Mouse (Mus musculus): ENCODE measurements around the gene Pakap. TPM values are rescaled to one million over a fixed set of nuclear protein-coding genes. Genes with fewer than 3 reads are reported as not detected.

Gene Pakap
- polyA plus RNA-seq, 2 experiments: 0.51 TPM; not detected in 1

DNA sequence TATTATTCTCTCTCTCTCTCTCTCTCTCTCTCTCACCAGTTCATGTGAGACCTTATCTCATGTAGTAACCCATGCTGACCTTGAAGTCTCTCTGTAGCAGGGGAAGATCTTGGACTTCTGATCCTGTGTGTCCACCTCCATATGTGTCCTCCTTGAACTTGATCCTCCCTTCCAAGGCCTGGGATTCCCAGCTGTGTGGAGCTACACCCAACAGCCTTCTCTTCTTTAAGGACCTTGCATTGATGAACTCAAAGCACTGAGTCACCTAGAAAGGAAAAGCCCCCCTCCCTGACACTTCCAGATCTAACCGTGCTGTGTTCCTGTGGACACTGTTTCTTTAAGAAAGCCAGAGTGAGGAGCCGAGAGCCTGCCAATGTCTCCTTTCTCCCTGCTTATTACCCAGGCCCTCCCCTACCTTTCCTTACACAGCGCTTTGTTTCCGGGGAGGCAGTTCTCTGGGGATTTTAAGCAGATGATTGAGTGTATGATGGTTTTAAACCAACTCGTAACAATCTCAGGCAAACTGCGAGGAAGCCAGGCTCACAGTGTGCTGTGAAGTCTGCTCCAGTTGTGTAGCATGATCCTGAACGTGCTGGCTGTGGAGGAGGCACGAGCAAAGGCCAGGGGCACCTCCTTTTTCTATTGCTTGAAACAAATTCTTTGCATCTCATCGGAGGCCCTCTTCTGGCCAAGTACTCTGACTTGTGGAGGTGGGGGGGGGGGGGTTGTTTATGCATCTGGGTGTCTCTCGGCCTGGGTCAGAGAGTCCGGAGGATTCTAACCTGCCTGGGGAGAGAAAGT is 253.8 kb downstream of the Pakap start:
- Histone ChIP-seq H3K4me2 (ENCODE audit: low read depth) (no peak overlapping the region), H3K9me3 (ENCODE audit: control insufficient read depth, low read length) (no peaks in the 10 kb centered on the region), H3K4me3 (ENCODE audit: insufficient read depth in 1 of 2, low read depth in 2 of 2, low read length in 2 of 2) (no peak overlapping the region), H3K36me3 (replicated peaks; ENCODE audit: control insufficient read depth, insufficient read depth, low read depth) (no peaks in the 10 kb centered on the region), H3K9ac (replicated peaks) (no peak overlapping the region), H3K4me1 (replicated peaks; ENCODE audit: control insufficient read depth in 2 of 2, insufficient read depth in 2 of 2, low read length in 1 of 2) (no peaks in the 10 kb centered on the region), H3K27me3 (ENCODE audit: control insufficient read depth, insufficient read depth, low read length) (no peaks in the 10 kb centered on the region), H3K27ac (no peak overlapping the region)
- DNase-seq (ENCODE audit: low read depth in 3 of 3, low spot score in 3 of 3): no peak
- 41% methylated on average over 11 of the region's 11 CpGs for WGBS (ENCODE audit: insufficient replicate concordance)
- TF ChIP-seq CTCF (IDR thresholded peaks at IDR 0.05; ENCODE audit: low read depth): no peak
- no peak for TF ChIP-seq EP300 (IDR thresholded peaks at IDR 0.05; ENCODE audit: low read depth)
- no peak for ATAC-seq (ENCODE audit: insufficient read depth)

DNA sequence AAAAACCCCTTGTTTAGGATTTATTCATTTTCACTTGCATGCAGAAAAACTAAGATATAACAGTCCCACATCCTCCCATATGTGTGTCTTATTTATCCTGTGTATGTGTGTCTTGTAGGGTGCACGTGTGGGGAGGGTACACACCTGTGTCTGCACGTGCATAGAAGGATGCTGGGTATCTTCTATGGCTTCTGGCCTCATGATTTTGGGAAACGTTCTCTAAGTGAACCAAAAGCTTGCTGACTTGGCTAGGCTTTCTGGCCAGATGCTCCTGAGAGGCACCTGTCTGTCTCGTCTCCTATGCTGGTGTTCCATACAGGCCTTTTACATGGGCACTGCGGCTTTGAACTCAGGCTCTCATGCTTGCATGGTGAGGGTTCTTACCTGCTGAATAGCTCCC is 254.7 kb downstream of the Pakap start:
- Histone ChIP-seq H3K27me3 (ENCODE audit: control insufficient read depth, insufficient read depth, low read length) (no peaks in the 10 kb centered on the region), H3K4me1 (replicated peaks; ENCODE audit: control insufficient read depth in 2 of 2, insufficient read depth in 2 of 2, low read length in 1 of 2) (no peaks in the 10 kb centered on the region), H3K4me3 (ENCODE audit: insufficient read depth in 1 of 2, low read depth in 2 of 2, low read length in 2 of 2) (no peak overlapping the region), H3K4me2 (ENCODE audit: low read depth) (no peak overlapping the region), H3K36me3 (replicated peaks; ENCODE audit: control insufficient read depth, insufficient read depth, low read depth) (no peaks in the 10 kb centered on the region), H3K9me3 (ENCODE audit: control insufficient read depth, low read length) (no peaks in the 10 kb centered on the region), H3K9ac (replicated peaks) (no peak overlapping the region), H3K27ac (no peak overlapping the region)
- no peak for DNase-seq (ENCODE audit: low read depth in 3 of 3, low spot score in 3 of 3)
- ATAC-seq (ENCODE audit: insufficient read depth): no peak
- WGBS (ENCODE audit: insufficient replicate concordance): 61% methylated on average over 5 of the region's 5 CpGs
- TF ChIP-seq CTCF (IDR thresholded peaks at IDR 0.05; ENCODE audit: low read depth) (no peak), EP300 (IDR thresholded peaks at IDR 0.05; ENCODE audit: low read depth) (no peak)

DNA sequence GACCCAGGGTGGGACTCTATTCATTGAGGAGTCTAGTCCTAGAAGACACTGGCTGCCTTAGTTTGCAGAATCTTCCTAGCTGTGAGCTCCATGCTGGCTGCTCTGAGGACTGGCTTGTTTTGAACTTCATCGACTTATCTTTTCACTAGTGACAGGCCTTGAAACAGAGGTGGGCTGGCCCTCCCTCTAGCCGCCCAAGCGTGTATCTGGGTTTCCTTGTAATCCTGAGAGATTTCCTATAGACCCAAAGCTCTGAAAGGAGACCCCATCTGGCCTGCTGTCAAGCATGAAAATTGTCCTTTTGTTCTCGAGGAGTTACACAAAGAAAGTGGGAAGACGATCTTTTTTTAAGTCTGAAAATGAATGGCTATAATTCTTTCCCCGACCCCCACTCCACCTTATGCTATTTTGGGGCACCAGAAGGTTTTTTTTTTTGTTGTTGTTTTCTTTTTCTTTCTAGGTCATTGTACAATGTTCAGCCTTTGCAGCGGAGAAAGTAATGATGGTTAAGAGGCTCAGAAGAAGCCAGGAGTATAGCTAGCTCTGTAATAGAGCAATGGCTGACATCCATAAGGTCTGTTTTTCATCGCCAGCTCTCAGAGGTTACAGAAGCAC is 256.8 kb downstream of the Pakap start:
- DNase-seq (ENCODE audit: low read depth in 3 of 3, low spot score in 3 of 3) (no peak), ATAC-seq (ENCODE audit: insufficient read depth) (no peak)
- H3K36me3 ChIP-seq (replicated peaks; ENCODE audit: control insufficient read depth, insufficient read depth, low read depth): no peaks in the 10 kb centered on the region
- no peak overlapping the region for H3K4me2 ChIP-seq (ENCODE audit: low read depth)
- H3K27ac ChIP-seq: no peak overlapping the region
- H3K4me1 ChIP-seq (replicated peaks; ENCODE audit: control insufficient read depth in 2 of 2, insufficient read depth in 2 of 2, low read length in 1 of 2): no peaks in the 10 kb centered on the region
- no peak overlapping the region for H3K9ac ChIP-seq (replicated peaks)
- TF ChIP-seq CTCF (IDR thresholded peaks at IDR 0.05; ENCODE audit: low read depth) (no peak), EP300 (IDR thresholded peaks at IDR 0.05; ENCODE audit: low read depth) (no peak)
- no peaks in the 10 kb centered on the region for H3K27me3 ChIP-seq (ENCODE audit: control insufficient read depth, insufficient read depth, low read length)
- WGBS (ENCODE audit: insufficient replicate concordance): 48% methylated on average over 8 of the region's 8 CpGs
- no peaks in the 10 kb centered on the region for H3K9me3 ChIP-seq (ENCODE audit: control insufficient read depth, low read length)
- H3K4me3 ChIP-seq (ENCODE audit: insufficient read depth in 1 of 2, low read depth in 2 of 2, low read length in 2 of 2): no peak overlapping the region

DNA sequence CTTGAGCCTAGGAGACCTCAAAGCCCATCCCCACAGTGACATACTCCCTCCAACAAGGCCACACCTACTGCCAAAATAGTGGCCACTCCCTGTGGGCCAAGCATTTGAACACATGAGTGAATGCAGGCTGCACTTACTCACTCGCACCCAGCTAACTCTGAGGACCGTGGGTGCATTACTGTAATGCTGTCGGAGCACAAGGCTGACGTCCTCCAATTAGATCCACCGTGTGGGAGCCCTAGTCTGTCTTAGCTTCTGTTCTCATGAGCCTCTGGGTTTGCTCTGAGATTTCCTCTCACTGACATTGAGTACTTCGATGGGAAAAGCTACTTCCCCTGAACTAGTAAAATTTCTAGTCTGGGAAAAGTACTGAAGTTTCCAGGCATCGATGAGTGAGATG is 258.3 kb downstream of the Pakap start:
- Histone ChIP-seq H3K36me3 (replicated peaks; ENCODE audit: control insufficient read depth, insufficient read depth, low read depth) (no peaks in the 10 kb centered on the region), H3K9ac (replicated peaks) (no peak overlapping the region), H3K9me3 (ENCODE audit: control insufficient read depth, low read length) (no peaks in the 10 kb centered on the region), H3K27ac (no peak overlapping the region), H3K4me2 (ENCODE audit: low read depth) (no peak overlapping the region), H3K4me1 (replicated peaks; ENCODE audit: control insufficient read depth in 2 of 2, insufficient read depth in 2 of 2, low read length in 1 of 2) (no peaks in the 10 kb centered on the region), H3K4me3 (ENCODE audit: insufficient read depth in 1 of 2, low read depth in 2 of 2, low read length in 2 of 2) (no peak overlapping the region), H3K27me3 (ENCODE audit: control insufficient read depth, insufficient read depth, low read length) (no peaks in the 10 kb centered on the region)
- TF ChIP-seq CTCF (IDR thresholded peaks at IDR 0.05; ENCODE audit: low read depth) (no peak), EP300 (IDR thresholded peaks at IDR 0.05; ENCODE audit: low read depth) (no peak)
- ATAC-seq (ENCODE audit: insufficient read depth): no peak
- no peak for DNase-seq (ENCODE audit: low read depth in 3 of 3, low spot score in 3 of 3)
- WGBS (ENCODE audit: insufficient replicate concordance): 74% methylated on average over 7 of the region's 7 CpGs

DNA sequence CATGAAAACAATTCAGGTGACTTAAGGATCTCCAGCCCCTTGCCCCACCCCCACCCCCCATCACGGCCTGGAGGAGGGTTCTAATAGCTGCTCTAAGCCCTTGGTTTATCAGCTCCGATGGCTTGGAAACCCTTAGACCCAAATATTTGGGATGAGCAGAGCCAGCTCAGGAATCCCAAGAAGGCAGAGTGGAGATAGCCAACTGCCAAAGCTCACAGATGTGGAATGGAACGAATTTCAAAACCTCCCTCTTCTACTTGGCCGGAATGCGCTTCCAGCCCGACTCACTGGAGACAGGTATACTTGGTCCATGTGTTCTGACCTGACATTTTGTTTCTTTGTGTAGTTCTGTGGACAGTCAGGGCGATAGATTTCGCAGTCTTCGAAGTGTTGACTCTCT is 261.2 kb downstream of the Pakap start:
- Histone ChIP-seq H3K4me3 (ENCODE audit: insufficient read depth in 1 of 2, low read depth in 2 of 2, low read length in 2 of 2) (no peak overlapping the region), H3K36me3 (replicated peaks; ENCODE audit: control insufficient read depth, insufficient read depth, low read depth) (no peaks in the 10 kb centered on the region), H3K4me1 (replicated peaks; ENCODE audit: control insufficient read depth in 2 of 2, insufficient read depth in 2 of 2, low read length in 1 of 2) (no peaks in the 10 kb centered on the region; a peak in 1 of 4 replicates), H3K9ac (replicated peaks) (no peak overlapping the region), H3K9me3 (ENCODE audit: control insufficient read depth, low read length) (no peaks in the 10 kb centered on the region), H3K4me2 (ENCODE audit: low read depth) (no peak overlapping the region), H3K27ac (no peak overlapping the region), H3K27me3 (ENCODE audit: control insufficient read depth, insufficient read depth, low read length) (no peaks in the 10 kb centered on the region)
- DNase-seq (ENCODE audit: low read depth in 3 of 3, low spot score in 3 of 3): no peak
- ATAC-seq (ENCODE audit: insufficient read depth): no peak
- no peak for TF ChIP-seq CTCF (IDR thresholded peaks at IDR 0.05; ENCODE audit: low read depth)
- TF ChIP-seq EP300 (IDR thresholded peaks at IDR 0.05; ENCODE audit: low read depth): no peak
- 66% methylated on average over 9 of the region's 9 CpGs for WGBS (ENCODE audit: insufficient replicate concordance)

Measured in liver, embryonic 14.5 days (tissue).